Mouse (Mus musculus): ENCODE results near the gene Milr1. TPM values are rescaled to one million over a fixed set of nuclear protein-coding genes. Genes with fewer than 3 reads are reported as not detected.

Gene Milr1
- polyA plus RNA-seq (2017; shearing (Covaris generic)) = 10.4 TPM

DNA sequence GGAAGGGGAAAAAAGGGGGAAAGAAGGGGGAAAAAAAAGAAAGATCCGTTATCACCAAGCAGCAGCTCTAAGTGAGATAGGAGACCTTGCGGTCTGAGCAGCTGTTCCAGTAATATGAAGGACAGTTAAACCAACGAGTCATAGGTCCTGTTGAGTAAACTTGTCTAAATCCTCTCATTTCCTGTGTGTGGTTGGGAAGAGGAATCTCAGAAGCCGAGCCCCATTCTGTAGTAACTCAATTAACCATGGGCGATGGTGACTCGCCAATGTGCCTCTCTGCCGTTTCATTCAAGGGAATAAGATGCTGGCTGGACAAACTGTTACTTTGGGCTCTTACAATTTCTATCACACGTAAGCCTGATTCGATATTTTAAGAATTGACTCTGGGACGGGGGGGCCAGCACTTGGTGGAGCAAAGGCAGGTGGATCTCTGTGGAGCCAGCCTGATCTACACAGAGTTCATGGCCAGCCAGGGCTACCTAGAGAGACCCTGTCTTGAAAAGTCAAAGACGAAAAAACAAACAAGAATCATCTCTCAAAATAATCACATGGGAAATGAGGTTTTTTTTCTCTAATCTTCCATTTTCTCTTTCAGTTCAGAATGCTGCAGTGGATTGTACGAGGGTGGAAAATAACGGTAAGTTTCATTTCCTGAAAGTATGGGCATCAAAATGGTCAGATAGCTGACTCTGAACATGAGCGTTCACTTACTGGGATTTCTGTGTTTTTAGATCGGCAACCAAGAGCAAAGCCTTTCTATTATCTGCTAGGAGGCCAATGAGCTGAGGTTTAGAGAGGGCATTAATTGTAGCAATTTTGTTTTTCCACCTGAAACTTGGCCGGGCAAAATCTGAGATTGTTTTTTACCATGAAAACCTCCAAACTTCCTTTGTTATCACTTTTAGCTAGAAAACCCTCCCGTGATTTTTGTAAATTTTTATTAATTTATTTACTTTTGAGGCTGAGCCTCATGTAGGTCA lies at the start of gene Milr1:
Gene Milr1 (plus strand): TSS at position 188 of the 980 bp plus-strand sequence.

DNA sequence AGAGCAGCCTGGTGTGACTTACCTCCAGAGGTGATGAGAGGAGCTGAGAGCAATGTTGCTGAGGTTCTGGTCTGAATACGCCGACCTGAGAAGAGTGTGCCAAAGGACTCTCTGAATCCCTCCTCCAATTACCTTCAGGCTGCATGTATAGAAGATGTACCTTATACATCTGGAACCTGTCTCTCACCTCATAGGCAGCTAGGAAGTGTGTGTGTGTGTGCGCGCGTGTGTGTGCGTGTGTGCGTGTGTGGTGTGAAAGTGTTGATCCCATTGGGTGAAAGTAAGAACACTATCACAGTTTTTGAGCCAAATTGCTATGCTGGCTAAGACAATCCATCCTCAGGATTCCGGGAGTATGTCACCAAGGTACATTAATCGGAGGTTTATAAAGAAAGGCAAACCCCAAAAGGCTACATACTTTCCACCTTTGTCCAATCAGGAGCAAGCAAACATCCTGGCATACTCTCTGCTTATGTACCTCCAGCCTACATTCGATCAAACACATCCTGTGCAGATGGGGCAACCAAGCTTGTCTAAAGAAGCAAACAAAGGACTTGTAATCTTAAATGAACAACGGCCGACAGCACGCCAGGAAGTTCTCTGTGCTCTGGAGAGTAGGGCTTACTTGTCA lies 790 bp upstream of the Milr1 start, which contains the start of gene Pecam1:
Gene Pecam1 (minus strand): TSS at position 508 of the 631 bp plus-strand sequence.

DNA sequence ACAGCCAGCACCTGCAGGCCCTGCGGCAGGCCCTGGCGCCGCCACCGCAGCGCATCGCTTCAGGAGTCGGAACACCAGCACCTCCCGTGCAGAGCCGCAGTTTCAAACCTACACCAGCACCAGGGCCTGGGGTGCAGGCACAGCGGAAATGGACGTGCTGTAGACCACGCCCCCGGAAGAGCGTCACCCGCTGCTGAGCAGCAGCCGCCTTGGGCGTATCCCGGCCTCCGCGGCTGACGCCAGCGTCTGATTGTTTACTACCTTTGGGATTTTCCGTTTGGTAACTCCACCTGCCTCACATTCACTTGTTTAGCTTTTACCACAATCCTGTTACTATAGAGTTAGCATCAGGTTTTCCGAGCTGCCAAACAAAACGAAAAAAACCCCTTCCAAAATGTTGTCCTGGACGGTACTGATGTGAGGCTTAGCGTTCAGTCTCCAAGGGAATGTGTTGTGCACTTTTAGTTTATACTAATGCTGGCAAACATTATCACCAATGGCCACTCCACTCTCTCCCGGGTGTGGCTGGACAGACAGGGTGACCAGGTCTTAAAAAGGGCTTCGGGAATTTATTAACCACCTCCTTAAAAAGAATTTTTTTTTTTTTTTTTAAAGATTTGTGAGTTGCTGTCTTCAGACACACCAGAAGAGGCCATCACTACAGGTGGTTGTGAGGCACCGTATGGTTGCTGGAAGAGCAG lies 28.5 kb downstream of the Milr1 start, which contains the start of gene Polg2:
Gene Polg2 (minus strand): TSS at position 150 of the 701 bp plus-strand sequence.

DNA sequence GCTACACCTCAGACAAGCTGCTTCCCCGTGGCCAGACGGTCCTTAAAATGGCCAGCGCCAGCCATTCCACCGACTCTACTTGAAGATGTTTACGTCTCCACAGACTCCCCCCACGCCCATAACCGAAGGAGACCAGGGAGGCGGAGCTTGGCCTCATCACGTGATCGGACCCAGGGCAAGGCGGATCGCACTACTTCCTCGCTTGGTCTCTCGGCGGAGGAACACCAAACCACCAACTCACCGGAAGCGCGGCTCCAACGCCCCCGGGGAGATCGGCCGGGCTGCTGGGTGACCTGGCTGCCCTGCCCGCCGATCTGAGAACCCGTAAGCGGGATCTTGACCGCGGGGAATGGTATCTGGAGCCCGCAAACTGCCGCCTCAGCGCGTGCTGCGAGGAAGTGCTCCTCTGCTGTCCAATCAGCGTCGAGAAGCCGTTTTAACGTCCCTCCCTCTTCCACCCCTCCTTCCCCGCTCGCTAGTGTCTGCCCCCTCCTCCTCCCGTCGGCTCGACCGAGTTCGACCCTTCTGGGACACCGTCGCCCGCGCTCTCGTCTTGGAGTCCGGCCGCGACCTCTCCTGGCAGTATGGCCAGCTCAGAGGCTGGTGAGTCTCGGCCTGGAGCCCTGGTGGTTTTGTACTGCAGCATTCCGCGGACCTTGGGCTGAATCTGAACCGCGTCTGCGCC lies 37.9 kb downstream of the Milr1 start, which contains the start of the genes Ddx5 and Cep95:
Gene Ddx5 (minus strand): TSS at position 411 of the 685 bp plus-strand sequence.
Gene Cep95 (plus strand): TSS at position 478 of the 685 bp plus-strand sequence.

Other genes with a start within 250 kb of the Milr1 start
- 95.0 TPM for gene Tex2, start 137.8 kb upstream of the Milr1 start, polyA plus RNA-seq (2017; shearing (Covaris generic))
- 90.9 TPM for gene Pecam1, start 598 bp upstream of the Milr1 start, polyA plus RNA-seq (2017; shearing (Covaris generic))
- 159 TPM for gene Polg2, start 28.3 kb downstream of the Milr1 start, polyA plus RNA-seq (2017; shearing (Covaris generic))
- 1,304 TPM for gene Ddx5, start 38.0 kb downstream of the Milr1 start, polyA plus RNA-seq (2017; shearing (Covaris generic))
- gene Cep95, start 38.0 kb downstream of the Milr1 start, polyA plus RNA-seq (2017; shearing (Covaris generic)) = 35.3 TPM
- gene Smurf2, start 169.5 kb downstream of the Milr1 start, polyA plus RNA-seq (2017; shearing (Covaris generic)) = 25.2 TPM
- 57.9 TPM for gene Kpna2, start 248.3 kb downstream of the Milr1 start, polyA plus RNA-seq (2017; shearing (Covaris generic))

All from effector memory CD4-positive, alpha-beta T cell, adult 5 months (primary cell).